Mouse (Mus musculus): ENCODE results near the gene Gkap1. TPM values are rescaled to one million over a fixed set of nuclear protein-coding genes. Genes with fewer than 3 reads are reported as not detected.

Gkap1 gene
- polyA plus RNA-seq, 1 experiment from 2014 or later, result 4.7 TPM

GRCm38 (mm10) chr13:58263546-58263945 is 12.0 kb downstream of the Gkap1 start:
- H3K4me1 ChIP-seq (replicated peaks), result peaks cover 4% of the 10 kb centered on the region
- H3K4me3 ChIP-seq (replicated peaks), result no peak overlapping the region
- H3K27me3 ChIP-seq, result no peaks in the 10 kb centered on the region
- H3K4me2 ChIP-seq, result no peak overlapping the region
- no peaks in the 10 kb centered on the region for H3K36me3 ChIP-seq (replicated peaks)
- H3K9ac ChIP-seq, result no peak overlapping the region
- 69% methylated on average over 8 of the region's 8 CpGs for WGBS (ENCODE audit: insufficient replicate concordance)
- no peak for ATAC-seq (ENCODE audit: insufficient read depth)
- no peaks in the 10 kb centered on the region for H3K9me3 ChIP-seq (replicated peaks)
- no peak overlapping the region for H3K27ac ChIP-seq (replicated peaks)

GRCm38 (mm10) chr13:58261674-58262073 is 13.8 kb downstream of the Gkap1 start:
- H3K9me3 ChIP-seq (replicated peaks), result no peaks in the 10 kb centered on the region
- peaks cover 4% of the 10 kb centered on the region for H3K4me1 ChIP-seq (replicated peaks)
- no peaks in the 10 kb centered on the region for H3K27me3 ChIP-seq
- WGBS (ENCODE audit: insufficient replicate concordance), result 62% methylated on average over 4 of the region's 4 CpGs
- no peak overlapping the region for H3K4me3 ChIP-seq (replicated peaks)
- no peak overlapping the region for H3K27ac ChIP-seq (replicated peaks)
- H3K4me2 ChIP-seq, result no peak overlapping the region
- H3K36me3 ChIP-seq (replicated peaks), result no peaks in the 10 kb centered on the region
- no peak overlapping the region for H3K9ac ChIP-seq
- no peak for ATAC-seq (ENCODE audit: insufficient read depth)

- no peaks in the 10 kb centered on the region for H3K27me3 ChIP-seq
- H3K36me3 ChIP-seq (replicated peaks), result no peaks in the 10 kb centered on the region
- H3K9ac ChIP-seq, result no peak overlapping the region
- H3K27ac ChIP-seq (replicated peaks), result no peak overlapping the region
- H3K9me3 ChIP-seq (replicated peaks), result no peaks in the 10 kb centered on the region
- 62% methylated on average over 1 of the region's 1 CpGs for WGBS (ENCODE audit: insufficient replicate concordance)
- H3K4me3 ChIP-seq (replicated peaks), result no peak overlapping the region
- H3K4me2 ChIP-seq, result no peak overlapping the region
- no peak for ATAC-seq (ENCODE audit: insufficient read depth)
- no peaks in the 10 kb centered on the region for H3K4me1 ChIP-seq (replicated peaks)
These were observed 22.2 kb downstream of the Gkap1 start for GRCm38 (mm10) chr13:58253268-58253667.

- Histone ChIP-seq H3K27me3 (no peaks in the 10 kb centered on the region), H3K36me3 (replicated peaks) (no peaks in the 10 kb centered on the region), H3K4me1 (replicated peaks) (0 out of 2 replicates have a peak, but pooled peaks cover 4% of the 10 kb centered on the region), H3K9ac (no peak overlapping the region), H3K27ac (replicated peaks) (no peak overlapping the region), H3K4me3 (replicated peaks) (no peak overlapping the region), H3K4me2 (no peak overlapping the region), H3K9me3 (replicated peaks) (no peaks in the 10 kb centered on the region)
- no peak for ATAC-seq (ENCODE audit: insufficient read depth)
- WGBS (ENCODE audit: insufficient replicate concordance), result 71% methylated on average over 5 of the region's 5 CpGs
These were observed 26.5 kb downstream of the Gkap1 start for GRCm38 (mm10) chr13:58248957-58249356.

GRCm38 (mm10) chr13:58236536-58236935 is 39.0 kb downstream of the Gkap1 start:
- no peaks in the 10 kb centered on the region for H3K9me3 ChIP-seq (replicated peaks)
- ATAC-seq (ENCODE audit: insufficient read depth), result no peak
- WGBS (ENCODE audit: insufficient replicate concordance), result 84% methylated on average over 7 of the region's 7 CpGs
- H3K36me3 ChIP-seq (replicated peaks), result no peaks in the 10 kb centered on the region
- no peak overlapping the region for H3K4me2 ChIP-seq
- H3K4me1 ChIP-seq (replicated peaks), result no peaks in the 10 kb centered on the region
- no peak overlapping the region for H3K27ac ChIP-seq (replicated peaks)
- H3K4me3 ChIP-seq (replicated peaks), result no peak overlapping the region
- H3K9ac ChIP-seq, result no peak overlapping the region
- no peaks in the 10 kb centered on the region for H3K27me3 ChIP-seq

- WGBS (ENCODE audit: insufficient replicate concordance), result 47% methylated on average over 5 of the region's 5 CpGs
- Histone ChIP-seq H3K9ac (no peak overlapping the region), H3K4me1 (replicated peaks) (no peaks in the 10 kb centered on the region), H3K36me3 (replicated peaks) (no peaks in the 10 kb centered on the region), H3K9me3 (replicated peaks) (no peaks in the 10 kb centered on the region), H3K4me2 (no peak overlapping the region), H3K4me3 (replicated peaks) (no peak overlapping the region), H3K27me3 (no peaks in the 10 kb centered on the region), H3K27ac (replicated peaks) (no peak overlapping the region)
- ATAC-seq (ENCODE audit: insufficient read depth), result no peak
These were observed 42.9 kb downstream of the Gkap1 start for GRCm38 (mm10) chr13:58232611-58233010.

GRCm38 (mm10) chr13:58232070-58232469 is 43.4 kb downstream of the Gkap1 start:
- Histone ChIP-seq H3K4me2 (no peak overlapping the region), H3K9me3 (replicated peaks) (no peaks in the 10 kb centered on the region), H3K9ac (no peak overlapping the region), H3K36me3 (replicated peaks) (no peaks in the 10 kb centered on the region), H3K4me1 (replicated peaks) (no peaks in the 10 kb centered on the region), H3K4me3 (replicated peaks) (no peak overlapping the region), H3K27me3 (no peaks in the 10 kb centered on the region), H3K27ac (replicated peaks) (no peak overlapping the region)
- 72% methylated on average over 8 of the region's 8 CpGs for WGBS (ENCODE audit: insufficient replicate concordance)
- ATAC-seq (ENCODE audit: insufficient read depth), result no peak

- no peak overlapping the region for H3K4me3 ChIP-seq (replicated peaks)
- H3K4me2 ChIP-seq, result no peak overlapping the region
- H3K27me3 ChIP-seq, result no peaks in the 10 kb centered on the region
- no peaks in the 10 kb centered on the region for H3K4me1 ChIP-seq (replicated peaks)
- no peak overlapping the region for H3K9ac ChIP-seq
- 36% methylated on average over 2 of the region's 2 CpGs for WGBS (ENCODE audit: insufficient replicate concordance)
- H3K27ac ChIP-seq (replicated peaks), result no peak overlapping the region
- no peaks in the 10 kb centered on the region for H3K9me3 ChIP-seq (replicated peaks)
- no peaks in the 10 kb centered on the region for H3K36me3 ChIP-seq (replicated peaks)
- ATAC-seq (ENCODE audit: insufficient read depth), result no peak
These were observed 46.9 kb downstream of the Gkap1 start for GRCm38 (mm10) chr13:58228624-58229023.

- 62% methylated on average over 8 of the region's 8 CpGs for WGBS (ENCODE audit: insufficient replicate concordance)
- Histone ChIP-seq H3K4me1 (replicated peaks) (no peaks in the 10 kb centered on the region), H3K27ac (replicated peaks) (no peak overlapping the region), H3K27me3 (no peaks in the 10 kb centered on the region), H3K36me3 (replicated peaks) (no peaks in the 10 kb centered on the region), H3K4me2 (no peak overlapping the region), H3K9ac (no peak overlapping the region), H3K9me3 (replicated peaks) (no peaks in the 10 kb centered on the region), H3K4me3 (replicated peaks) (no peak overlapping the region)
- ATAC-seq (ENCODE audit: insufficient read depth), result no peak
These were observed 49.8 kb downstream of the Gkap1 start for GRCm38 (mm10) chr13:58225694-58226093.

GRCm38 (mm10) chr13:58220206-58220605 is 55.3 kb downstream of the Gkap1 start:
- WGBS (ENCODE audit: insufficient replicate concordance), result 68% methylated on average over 3 of the region's 3 CpGs
- Histone ChIP-seq H3K27ac (replicated peaks) (no peak overlapping the region), H3K4me2 (no peak overlapping the region), H3K4me1 (replicated peaks) (peaks cover 8% of the 10 kb centered on the region), H3K27me3 (no peaks in the 10 kb centered on the region), H3K9me3 (replicated peaks) (no peaks in the 10 kb centered on the region), H3K36me3 (replicated peaks) (no peaks in the 10 kb centered on the region), H3K9ac (no peak overlapping the region), H3K4me3 (replicated peaks) (no peak overlapping the region)
- ATAC-seq (ENCODE audit: insufficient read depth), result no peak

GRCm38 (mm10) chr13:58217536-58217935 is 58.0 kb downstream of the Gkap1 start:
- WGBS (ENCODE audit: insufficient replicate concordance), result 68% methylated on average over 2 of the region's 2 CpGs
- Histone ChIP-seq H3K36me3 (replicated peaks) (no peaks in the 10 kb centered on the region), H3K9me3 (replicated peaks) (no peaks in the 10 kb centered on the region), H3K9ac (no peak overlapping the region), H3K27me3 (no peaks in the 10 kb centered on the region), H3K4me3 (replicated peaks) (no peak overlapping the region), H3K27ac (replicated peaks) (no peak overlapping the region), H3K4me2 (no peak overlapping the region), H3K4me1 (replicated peaks) (peaks cover 30% of the 10 kb centered on the region)
- ATAC-seq (ENCODE audit: insufficient read depth), result no peak

- Histone ChIP-seq H3K9ac (peak overlapping the region; percentile 92), H3K4me2 (peak overlapping the region; percentile 91), H3K27me3 (no peaks in the 10 kb centered on the region), H3K9me3 (replicated peaks) (no peaks in the 10 kb centered on the region), H3K27ac (replicated peaks) (peak overlapping the region; percentile 83; the same call in 1 of the 2 replicates), H3K4me1 (replicated peaks) (peaks cover 34% of the 10 kb centered on the region), H3K36me3 (replicated peaks) (no peaks in the 10 kb centered on the region), H3K4me3 (replicated peaks) (peak overlapping the region; percentile 82)
- ATAC-seq (ENCODE audit: insufficient read depth), result no peak
- WGBS (ENCODE audit: insufficient replicate concordance), result 76% methylated on average over 9 of the region's 9 CpGs
These were observed 59.1 kb downstream of the Gkap1 start for GRCm38 (mm10) chr13:58216395-58216794.
